ENCODE assay signal across 22 mouse cellular contexts in the genomic region with DNA sequence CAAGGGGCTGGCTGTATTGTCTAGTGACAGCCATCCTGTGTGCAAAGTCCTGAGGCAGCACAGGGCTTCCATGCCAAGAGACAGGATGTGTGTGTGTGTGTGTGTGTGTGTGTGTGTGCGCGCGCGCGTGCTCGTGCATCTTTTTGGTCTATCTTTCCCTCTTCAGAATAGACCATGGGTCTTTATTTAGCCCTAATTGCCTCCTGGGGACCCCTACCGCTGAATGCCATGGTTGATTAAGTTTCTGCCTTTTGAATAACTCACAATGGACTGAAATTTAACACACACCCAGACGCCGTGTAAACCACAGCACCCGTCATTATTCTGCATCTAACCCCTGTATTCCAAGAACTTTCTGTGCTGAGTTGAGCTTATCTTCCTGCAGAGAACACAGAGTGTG.
A peak's percentile ranks its signal among the peaks of the same experiment; 100 is the strongest.
DNase-seq lines count a peak whose midpoint lies in the region; ATAC-seq and TF ChIP-seq lines count a peak whose summit lies in the region.
"Had no signal": no experiment of that assay in that cellular context is flagged by ENCODE, and none has a peak within 500 bp of the region (broad histone marks: within the 10 kb centered on the region; RNA-seq: fewer than 3 reads in every experiment).

No protein-coding gene starts in this region.

- H3K27me3 ChIP-seq in midbrain, embryonic 12.5 days: peaks cover 51% of the 10 kb centered on the region
- H3K27me3 ChIP-seq in midbrain, embryonic 13.5 days: peaks cover 28% of the 10 kb centered on the region
- no peaks in the 10 kb centered on the region for H3K27me3 ChIP-seq in forebrain, embryonic 14.5 days (replicated peaks; ENCODE audit: control insufficient read depth, insufficient read depth, low read length)
- no peaks in the 10 kb centered on the region for H3K27me3 ChIP-seq in hindbrain, postnatal 0 days (ENCODE audit: insufficient read depth, low read length)
- H3K27me3 ChIP-seq: limb, embryonic 12.5 days; liver, embryonic 12.5 days; megakaryocyte, embryonic 14.5 days; Patski had no signal

- DNase-seq in embryo, embryonic 9.5 days (ENCODE audit: extremely low spot score): peak; percentile 9
- peak; percentile 39 for DNase-seq in forebrain, embryonic 14.5 days (ENCODE audit: low spot score)
- DNase-seq in hindbrain, postnatal 0 days (ENCODE audit: low spot score): no peak
- DNase-seq in thymus, postnatal 36 days: no peak
- DNase-seq in cerebellum, postnatal 36 days: no peak
- no peak for DNase-seq in adrenal gland, adult 8-10 months
- DNase-seq: adrenal gland, postnatal 14 days; cerebellum, adult 18-20 months; gastrocnemius, postnatal 25 days; lung, adult 2 months; right cerebral cortex, postnatal 14 days; spleen, adult 18-20 months; thymus, adult 18-20 months had no signal

- H3K4me1 ChIP-seq in midbrain, embryonic 12.5 days: peaks cover 34% of the 10 kb centered on the region
- peaks cover 25% of the 10 kb centered on the region for H3K4me1 ChIP-seq in midbrain, embryonic 13.5 days (replicated peaks)
- H3K4me1 ChIP-seq in forebrain, embryonic 14.5 days (ENCODE audit: control insufficient read depth, insufficient read depth, low read length): peaks cover 12% of the 10 kb centered on the region
- 0 out of 2 replicates have a peak, but pooled peaks cover 4% of the 10 kb centered on the region for H3K4me1 ChIP-seq in hindbrain, postnatal 0 days (ENCODE audit: insufficient read depth, low read length)
- H3K4me1 ChIP-seq: liver, embryonic 12.5 days; megakaryocyte, embryonic 14.5 days had no signal

- no peak for TF ChIP-seq CTCF in hindbrain, postnatal 0 days (IDR thresholded peaks at IDR 0.05; ENCODE audit: low read depth)

- no peaks in the 10 kb centered on the region for H3K9me3 ChIP-seq in midbrain, embryonic 12.5 days
- no peaks in the 10 kb centered on the region for H3K9me3 ChIP-seq in midbrain, embryonic 13.5 days
- no peaks in the 10 kb centered on the region for H3K9me3 ChIP-seq in forebrain, embryonic 14.5 days (replicated peaks; ENCODE audit: control insufficient read depth, low read length)
- no peaks in the 10 kb centered on the region for H3K9me3 ChIP-seq in hindbrain, postnatal 0 days (ENCODE audit: low read length)
- H3K9me3 ChIP-seq: hindbrain, embryonic 15.5 days; limb, embryonic 12.5 days; neural tube, embryonic 12.5 days had no signal

- no peak overlapping the region for H3K9ac ChIP-seq in midbrain, embryonic 12.5 days (replicated peaks)
- no peak overlapping the region for H3K9ac ChIP-seq in midbrain, embryonic 13.5 days (replicated peaks)
- H3K9ac ChIP-seq in forebrain, embryonic 14.5 days (ENCODE audit: low read length): no peak overlapping the region
- no peak overlapping the region for H3K9ac ChIP-seq in hindbrain, postnatal 0 days (replicated peaks; ENCODE audit: low read length)
- H3K9ac ChIP-seq: hindbrain, embryonic 15.5 days; limb, embryonic 12.5 days; liver, embryonic 12.5 days; neural tube, embryonic 12.5 days had no signal

- no peak overlapping the region for H3K4me2 ChIP-seq in midbrain, embryonic 12.5 days (replicated peaks)
- H3K4me2 ChIP-seq in midbrain, embryonic 13.5 days (replicated peaks): no peak overlapping the region
- H3K4me2 ChIP-seq in forebrain, embryonic 14.5 days (ENCODE audit: low read length): peak overlapping the region; percentile 30; the same call in 1 of the 2 replicates
- H3K4me2 ChIP-seq in hindbrain, postnatal 0 days (ENCODE audit: low read depth, low read length): no peak overlapping the region
- H3K4me2 ChIP-seq: limb, embryonic 12.5 days; liver, embryonic 12.5 days; neural tube, embryonic 12.5 days had no signal

- peak; percentile 14; the same call in 1 of the 2 replicates for ATAC-seq in midbrain, embryonic 12.5 days (ENCODE audit: low FRiP score, low read depth)
- ATAC-seq in midbrain, embryonic 13.5 days: no peak
- ATAC-seq in forebrain, embryonic 14.5 days: no peak; the same call in 1 of the 2 replicates
- ATAC-seq in hindbrain, postnatal 0 days: no peak
- ATAC-seq: intestine, postnatal 0 days; liver, embryonic 12.5 days; Patski had no signal

- H3K4me3 ChIP-seq in midbrain, embryonic 12.5 days: no peak overlapping the region
- no peak overlapping the region for H3K4me3 ChIP-seq in midbrain, embryonic 13.5 days (replicated peaks)
- no peak overlapping the region for H3K4me3 ChIP-seq in forebrain, embryonic 14.5 days (ENCODE audit: low read depth, low read length)
- H3K4me3 ChIP-seq in hindbrain, postnatal 0 days (ENCODE audit: low read length): no peak overlapping the region
- H3K4me3 ChIP-seq: hindbrain, embryonic 15.5 days; limb, embryonic 12.5 days; liver, embryonic 12.5 days; megakaryocyte, embryonic 14.5 days; neural tube, embryonic 12.5 days had no signal

- no peaks in the 10 kb centered on the region for H3K36me3 ChIP-seq in midbrain, embryonic 12.5 days
- H3K36me3 ChIP-seq in midbrain, embryonic 13.5 days: no peaks in the 10 kb centered on the region
- H3K36me3 ChIP-seq in forebrain, embryonic 14.5 days (ENCODE audit: control insufficient read depth, insufficient read depth, low read length): no peaks in the 10 kb centered on the region
- H3K36me3 ChIP-seq in hindbrain, postnatal 0 days (ENCODE audit: insufficient read depth, low read length): no peaks in the 10 kb centered on the region
- H3K36me3 ChIP-seq: hindbrain, embryonic 15.5 days; limb, embryonic 12.5 days; liver, embryonic 12.5 days; neural tube, embryonic 12.5 days had no signal

- WGBS in midbrain, embryonic 12.5 days: 48% methylated on average over 10 of the region's 10 CpGs
- 36% methylated on average over 10 of the region's 10 CpGs for WGBS in midbrain, embryonic 13.5 days
- WGBS in forebrain, embryonic 14.5 days: 23% methylated on average over 10 of the region's 10 CpGs
- 25% methylated on average over 10 of the region's 10 CpGs for WGBS in hindbrain, postnatal 0 days

- H3K27ac ChIP-seq in midbrain, embryonic 12.5 days (replicated peaks): 0 out of 2 replicates have a peak overlapping the region, but pooled peaks have one; percentile 10
- no peak overlapping the region for H3K27ac ChIP-seq in midbrain, embryonic 13.5 days
- 0 out of 2 replicates have a peak overlapping the region, but pooled peaks have one; percentile 46 for H3K27ac ChIP-seq in forebrain, embryonic 14.5 days (ENCODE audit: low read depth, low read length)
- 0 out of 2 replicates have a peak overlapping the region, but pooled peaks have one; percentile 9 for H3K27ac ChIP-seq in hindbrain, postnatal 0 days
- H3K27ac ChIP-seq: hindbrain, embryonic 15.5 days; limb, embryonic 12.5 days; liver, embryonic 12.5 days; neural tube, embryonic 12.5 days had no signal

Comparison
In these comparisons a context has a peak if more than half of its experiments do, and no peak if none do; other contexts are left out.
1. DNase-seq: peak in embryo, embryonic 9.5 days (single experiment) and forebrain, embryonic 14.5 days (single experiment); none in hindbrain, postnatal 0 days (single experiment), thymus, postnatal 36 days (0 of 2), cerebellum, postnatal 36 days (0 of 2) and adrenal gland, adult 8-10 months (single experiment).